Mouse (Mus musculus): ENCODE results near the gene Srrm4. TPM values are rescaled to one million over a fixed set of nuclear protein-coding genes. Genes with fewer than 3 reads are reported as not detected.

Srrm4 gene
- polyA plus RNA-seq (2012; rRNA removed): 0.08 and 0.15 TPM in 2 replicates

GRCm38 (mm10) chr5:116591346-116592048 lies at the start of gene Srrm4:
Gene Srrm4, minus strand, starts transcription at chr5:116591817.

GRCm38 (mm10) chr5:116422699-116423201 lies 168.9 kb downstream of the Srrm4 start, which contains the start of gene Hspb8:
Gene Hspb8, minus strand, starts transcription at chr5:116422864.

Other genes with a start within 250 kb of the Srrm4 start
- 37.9 and 41.0 TPM in 2 replicates for gene Hspb8, start 169.0 kb downstream of the Srrm4 start, polyA plus RNA-seq (2012; rRNA removed)